Mouse (Mus musculus): Measurements from ENCODE around the gene Ppp1ca. TPM values are rescaled to one million over a fixed set of nuclear protein-coding genes. Genes with fewer than 3 reads are reported as not detected.

The Ppp1ca gene
- 759 and 799 TPM in 2 replicates for polyA plus RNA-seq (2015; fragmentation: Nextera tagmentation; extraction: Ambion mirVana)

GRCm38 (mm10) chr19:4191528-4192250 is at the start of gene Ppp1ca:
Ppp1ca (plus strand) TSS chr19:4192065.
- Histone ChIP-seq H3K36me3 (ENCODE audit: control insufficient read depth, insufficient read depth, low read length) (peaks cover 17% of the 10 kb centered on the region; the same call in 1 of the 2 replicates), H3K4me3 (ENCODE audit: low read length) (peak within 1 kb of the TSS; percentile 95), H3K4me1 (ENCODE audit: control insufficient read depth, insufficient read depth, low read length) (peaks cover 40% of the 10 kb centered on the region), H3K9ac (ENCODE audit: low read depth, low read length) (peak within 1 kb of the TSS; percentile 99), H3K9me3 (ENCODE audit: control insufficient read depth, low read length) (no peaks in the 10 kb centered on the region), H3K27ac (ENCODE audit: low read length) (peak within 1 kb of the TSS; percentile 97), H3K27me3 (replicated peaks; ENCODE audit: control insufficient read depth, insufficient read depth, low read length) (no peaks in the 10 kb centered on the region), H3K4me2 (ENCODE audit: low read depth, low read length) (peak within 1 kb of the TSS; percentile 74)
- peak; percentile 95 for ATAC-seq
- WGBS: 4% methylated on average over 33 of the region's 47 CpGs

GRCm38 (mm10) chr19:4142416-4143173 is 49.3 kb upstream of the Ppp1ca start:
- Histone ChIP-seq H3K9me3 (ENCODE audit: control insufficient read depth, low read length) (no peaks in the 10 kb centered on the region), H3K9ac (ENCODE audit: low read depth, low read length) (0 out of 2 replicates have a peak overlapping the region, but pooled peaks have one; percentile 21), H3K36me3 (ENCODE audit: control insufficient read depth, insufficient read depth, low read length) (no peaks in the 10 kb centered on the region), H3K27me3 (replicated peaks; ENCODE audit: control insufficient read depth, insufficient read depth, low read length) (no peaks in the 10 kb centered on the region), H3K4me3 (ENCODE audit: low read length) (no peak overlapping the region), H3K27ac (ENCODE audit: low read length) (no peak overlapping the region), H3K4me2 (ENCODE audit: low read depth, low read length) (no peak overlapping the region), H3K4me1 (ENCODE audit: control insufficient read depth, insufficient read depth, low read length) (no peaks in the 10 kb centered on the region; the same call in 1 of the 2 replicates)
- ATAC-seq: no peak
- 88% methylated on average over 18 of the region's 18 CpGs for WGBS

- H3K4me1 ChIP-seq (ENCODE audit: control insufficient read depth, insufficient read depth, low read length): no peaks in the 10 kb centered on the region; the same call in 1 of the 2 replicates
- no peak within 1 kb of the TSS for H3K4me3 ChIP-seq (ENCODE audit: low read length)
- H3K9ac ChIP-seq (ENCODE audit: low read depth, low read length): peak within 1 kb of the TSS; percentile 21; the same call in 1 of the 2 replicates
- no peaks in the 10 kb centered on the region for H3K36me3 ChIP-seq (ENCODE audit: control insufficient read depth, insufficient read depth, low read length)
- WGBS: 81% methylated on average over 7 of the region's 7 CpGs
- H3K27me3 ChIP-seq (replicated peaks; ENCODE audit: control insufficient read depth, insufficient read depth, low read length): no peaks in the 10 kb centered on the region
- no peak within 1 kb of the TSS for H3K4me2 ChIP-seq (ENCODE audit: low read depth, low read length)
- no peak for ATAC-seq
- H3K27ac ChIP-seq (ENCODE audit: low read length): no peak within 1 kb of the TSS
- H3K9me3 ChIP-seq (ENCODE audit: control insufficient read depth, low read length): no peaks in the 10 kb centered on the region
Observed at GRCm38 (mm10) chr19:4143759-4144268, 48.1 kb upstream of the Ppp1ca start, which contains the start of gene Cabp4. Cabp4 (minus strand) TSS chr19:4144033.

- Histone ChIP-seq H3K4me2 (ENCODE audit: low read depth, low read length) (no peak overlapping the region), H3K27ac (ENCODE audit: low read length) (no peak overlapping the region), H3K4me3 (ENCODE audit: low read length) (no peak overlapping the region), H3K9ac (ENCODE audit: low read depth, low read length) (no peak overlapping the region; the same call in 1 of the 2 replicates), H3K36me3 (ENCODE audit: control insufficient read depth, insufficient read depth, low read length) (no peaks in the 10 kb centered on the region; the same call in 1 of the 2 replicates), H3K4me1 (ENCODE audit: control insufficient read depth, insufficient read depth, low read length) (peaks cover 9% of the 10 kb centered on the region), H3K9me3 (ENCODE audit: control insufficient read depth, low read length) (no peaks in the 10 kb centered on the region), H3K27me3 (replicated peaks; ENCODE audit: control insufficient read depth, insufficient read depth, low read length) (no peaks in the 10 kb centered on the region)
- WGBS: 79% methylated on average over 16 of the region's 16 CpGs
- ATAC-seq: no peak
Observed at GRCm38 (mm10) chr19:4144550-4145498, 47.0 kb upstream of the Ppp1ca start.

- 87% methylated on average over 5 of the region's 5 CpGs for WGBS
- Histone ChIP-seq H3K36me3 (ENCODE audit: control insufficient read depth, insufficient read depth, low read length) (peaks cover 6% of the 10 kb centered on the region), H3K4me2 (ENCODE audit: low read depth, low read length) (no peak overlapping the region), H3K9me3 (ENCODE audit: control insufficient read depth, low read length) (no peaks in the 10 kb centered on the region), H3K4me1 (ENCODE audit: control insufficient read depth, insufficient read depth, low read length) (peaks cover 19% of the 10 kb centered on the region), H3K9ac (ENCODE audit: low read depth, low read length) (no peak overlapping the region), H3K27ac (ENCODE audit: low read length) (no peak overlapping the region), H3K4me3 (ENCODE audit: low read length) (no peak overlapping the region), H3K27me3 (replicated peaks; ENCODE audit: control insufficient read depth, insufficient read depth, low read length) (no peaks in the 10 kb centered on the region)
- ATAC-seq: no peak
Observed at GRCm38 (mm10) chr19:4145936-4146335, 45.9 kb upstream of the Ppp1ca start.

GRCm38 (mm10) chr19:4146366-4147021 is 45.4 kb upstream of the Ppp1ca start:
- Histone ChIP-seq H3K9me3 (ENCODE audit: control insufficient read depth, low read length) (no peaks in the 10 kb centered on the region), H3K4me1 (ENCODE audit: control insufficient read depth, insufficient read depth, low read length) (peaks cover 22% of the 10 kb centered on the region), H3K27me3 (replicated peaks; ENCODE audit: control insufficient read depth, insufficient read depth, low read length) (no peaks in the 10 kb centered on the region), H3K27ac (ENCODE audit: low read length) (no peak overlapping the region), H3K4me3 (ENCODE audit: low read length) (no peak overlapping the region), H3K36me3 (ENCODE audit: control insufficient read depth, insufficient read depth, low read length) (peaks cover 11% of the 10 kb centered on the region), H3K4me2 (ENCODE audit: low read depth, low read length) (no peak overlapping the region), H3K9ac (ENCODE audit: low read depth, low read length) (no peak overlapping the region)
- WGBS: 67% methylated on average over 12 of the region's 12 CpGs
- ATAC-seq: no peak

GRCm38 (mm10) chr19:4147022-4147405 is 44.9 kb upstream of the Ppp1ca start:
- H3K36me3 ChIP-seq (ENCODE audit: control insufficient read depth, insufficient read depth, low read length): peaks cover 14% of the 10 kb centered on the region
- ATAC-seq: no peak
- no peak overlapping the region for H3K27ac ChIP-seq (ENCODE audit: low read length)
- 66% methylated on average over 3 of the region's 3 CpGs for WGBS
- no peak overlapping the region for H3K9ac ChIP-seq (ENCODE audit: low read depth, low read length)
- peaks cover 22% of the 10 kb centered on the region for H3K4me1 ChIP-seq (ENCODE audit: control insufficient read depth, insufficient read depth, low read length)
- no peaks in the 10 kb centered on the region for H3K27me3 ChIP-seq (replicated peaks; ENCODE audit: control insufficient read depth, insufficient read depth, low read length)
- H3K4me2 ChIP-seq (ENCODE audit: low read depth, low read length): no peak overlapping the region
- H3K9me3 ChIP-seq (ENCODE audit: control insufficient read depth, low read length): no peaks in the 10 kb centered on the region
- no peak overlapping the region for H3K4me3 ChIP-seq (ENCODE audit: low read length)

- H3K4me3 ChIP-seq (ENCODE audit: low read length): peak overlapping the region; percentile 82
- H3K9ac ChIP-seq (ENCODE audit: low read depth, low read length): peak overlapping the region; percentile 95; the same call in 1 of the 2 replicates
- 40% methylated on average over 9 of the region's 9 CpGs for WGBS
- peaks cover 14% of the 10 kb centered on the region for H3K36me3 ChIP-seq (ENCODE audit: control insufficient read depth, insufficient read depth, low read length)
- no peak overlapping the region for H3K27ac ChIP-seq (ENCODE audit: low read length)
- no peak; the same call in 1 of the 2 replicates for ATAC-seq
- peaks cover 22% of the 10 kb centered on the region for H3K4me1 ChIP-seq (ENCODE audit: control insufficient read depth, insufficient read depth, low read length)
- H3K9me3 ChIP-seq (ENCODE audit: control insufficient read depth, low read length): no peaks in the 10 kb centered on the region
- no peaks in the 10 kb centered on the region for H3K27me3 ChIP-seq (replicated peaks; ENCODE audit: control insufficient read depth, insufficient read depth, low read length)
- peak overlapping the region; percentile 32; the same call in 1 of the 2 replicates for H3K4me2 ChIP-seq (ENCODE audit: low read depth, low read length)
Observed at GRCm38 (mm10) chr19:4147782-4148490, 43.9 kb upstream of the Ppp1ca start.
